Mouse (Mus musculus): ENCODE measurements around the gene Kit.

DNA sequence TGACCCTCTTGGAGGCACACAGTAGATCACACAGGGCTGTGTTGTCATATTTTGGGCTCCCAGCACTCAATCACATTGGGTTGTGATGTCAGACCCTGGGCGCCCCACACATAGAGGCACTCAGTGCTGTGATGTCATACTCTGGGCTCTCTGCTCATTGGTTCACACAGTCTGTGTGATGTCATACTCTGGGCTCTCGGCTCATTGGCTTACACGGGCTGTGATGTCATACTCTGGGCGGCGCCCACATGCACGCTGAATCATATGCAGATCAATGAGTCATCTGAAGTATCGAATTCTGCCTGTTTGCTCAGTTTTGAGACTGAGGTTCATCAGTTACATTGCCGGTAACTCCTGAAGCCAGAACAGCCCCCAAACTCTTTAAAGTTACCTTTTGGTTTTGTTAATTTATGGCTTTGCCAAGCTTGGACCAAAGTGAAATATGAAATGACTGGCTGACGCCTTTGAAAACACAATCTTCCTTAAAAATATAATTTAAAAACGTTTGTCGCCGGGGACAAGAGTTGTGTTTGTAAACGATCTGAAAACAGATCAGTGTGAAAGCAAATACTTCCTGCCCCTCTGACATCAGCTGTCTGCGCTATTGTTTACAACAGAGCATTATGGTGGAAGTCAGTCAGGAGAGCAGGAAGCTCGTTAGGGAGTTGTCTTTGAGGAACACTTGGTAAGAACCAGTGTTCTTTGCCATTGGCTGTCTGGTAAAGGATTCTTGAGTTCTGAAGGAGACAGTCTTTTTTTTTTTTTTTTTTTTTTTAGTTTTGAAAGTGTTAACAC, 15.0 kb downstream of the Kit start:
- TF ChIP-seq GATA1 (IDR thresholded peaks at IDR 0.05; ENCODE audit: borderline replicate concordance, low read length) (no peak), FLI1 (IDR thresholded peaks at IDR 0.05; ENCODE audit: low read length) (no peak)

All from megakaryocyte, embryonic 14.5 days (primary cell).